Mouse (Mus musculus) ES-E14 (cell line): ENCODE results near the gene Ubxn4. TPM values are rescaled to one million over a fixed set of nuclear protein-coding genes. Genes with fewer than 3 reads are reported as not detected.
A peak's percentile ranks its signal among the peaks of the same experiment; 100 is the strongest.

Experiments used
- DNase-seq: peaks from one replicate; pipeline ENCODE4 v3.0.0-alpha.2; 2013; ENCODE audit warnings: low read depth, low spot score
- H3K27ac ChIP-seq: 2 replicates; pipeline ENCODE4 v1.5.1; 2012; ENCODE audit warnings: low read depth, mild to moderate bottlenecking, low read length, moderate library complexity, mixed read lengths; ENCODE audit not compliant: poor library complexity, insufficient read depth, severe bottlenecking
- H3K36me3 ChIP-seq: 2 replicates; pipeline ENCODE4 v1.6.1; 2012; ENCODE audit warnings: mild to moderate bottlenecking, low read length, moderate library complexity, mixed read lengths; ENCODE audit not compliant: control insufficient read depth, poor library complexity, insufficient read depth, severe bottlenecking
- H3K4me1 ChIP-seq, 2 experiments: fragments of 150-350 bp in 1 of 2; sonication (generic) in 1 of 2; 2 replicates each; pipeline ENCODE4 v1.6.1; 2012; ENCODE audit warnings: low read length in 2 of 2, mild to moderate bottlenecking in 1 of 2, mixed read lengths in 1 of 2; ENCODE audit not compliant: control insufficient read depth in 2 of 2, insufficient read depth in 2 of 2, poor library complexity in 1 of 2
- H3K4me3 ChIP-seq, 2 experiments: fragments of 150-350 bp in 1 of 2; sonication (generic) in 1 of 2; 2 replicates each; pipeline ENCODE4 v1.5.1; 2012; ENCODE audit warnings: low read length in 2 of 2, low read depth in 1 of 2, mild to moderate bottlenecking in 1 of 2, mixed read lengths in 1 of 2; ENCODE audit not compliant: insufficient read depth in 1 of 2, poor library complexity in 1 of 2, severe bottlenecking in 1 of 2
- H3K9ac ChIP-seq: 2 replicates; pipeline ENCODE4 v1.6.1; 2012; ENCODE audit warnings: low read depth, mild to moderate bottlenecking, low read length, mixed read lengths; ENCODE audit not compliant: poor library complexity, insufficient read depth, severe bottlenecking
- H3K9me3 ChIP-seq: fragments of 150-350 bp; sonication (generic); 2 replicates; pipeline ENCODE4 v1.6.1; 2012; ENCODE audit warnings: low read depth, mild to moderate bottlenecking, low read length; ENCODE audit not compliant: control insufficient read depth, insufficient read depth
- CHD2 ChIP-seq: IDR thresholded peaks from 2 replicates; pipeline ENCODE4 v1.6.1; 2014; ENCODE audit warnings: mild to moderate bottlenecking, low read depth, low read length, inconsistent platforms
- HCFC1 ChIP-seq: IDR thresholded peaks from 2 replicates; pipeline ENCODE4 v1.6.1; 2012; ENCODE audit warnings: low read length, inconsistent platforms, borderline replicate concordance; ENCODE audit not compliant: insufficient read depth
- MAFK ChIP-seq: IDR thresholded peaks from 2 replicates; pipeline ENCODE4 v1.6.1; 2014; ENCODE audit warnings: mild to moderate bottlenecking, low read depth, low read length, inconsistent platforms; ENCODE audit not compliant: insufficient read depth
- ZC3H11A ChIP-seq: IDR thresholded peaks from 2 replicates; pipeline ENCODE4 v1.6.1; 2012; ENCODE audit warnings: low read depth, mild to moderate bottlenecking, inconsistent platforms, low read length, borderline replicate concordance
- ZNF384 ChIP-seq: IDR thresholded peaks from 2 replicates; pipeline ENCODE4 v1.6.1; 2012; ENCODE audit warnings: low read depth, low read length, inconsistent platforms
- in situ Hi-C, 2 experiments: fragments of 600-800 bp; cut with MboI; formaldehyde crosslinking; loops; one replicate each; pipeline ENCODE4 v1.15.1; 2025; ENCODE audit warnings: low sequenced_read_pairs in 2 of 2, inconsistent platforms in 1 of 2; ENCODE audit not compliant: unreplicated experiment in 2 of 2
- total RNA-seq: library from RNA; depleted of rRNA; stranded (reverse); fragments of 300-350 nt; gene quantifications from 2 replicates; pipeline ENCODE4 v1.2.3, GENCODE M21; 2012

Ubxn4 gene
- total RNA-seq, 1 experiment, result 50.2 TPM

- Histone ChIP-seq H3K9me3 (no peaks in the 10 kb centered on the region), H3K27ac (no peak overlapping the region), H3K9ac (no peak overlapping the region), H3K36me3 (peaks cover 9% of the 10 kb centered on the region), H3K4me3 (no peak overlapping the region), H3K4me1 (peaks cover 0 to 2% of the 10 kb centered on the region in 2 experiments; a peak in 1 of 4 replicates)
- in situ Hi-C loops, result no loop called here
- no peak for DNase-seq
- TF ChIP-seq MAFK (no peak), ZNF384 (no peak), CHD2 (no peak), HCFC1 (no peak), ZC3H11A (no peak)
These were observed 27.0 kb downstream of the Ubxn4 start for GRCm38 (mm10) chr1:128270731-128271130.

GRCm38 (mm10) chr1:128275908-128276307, 32.1 kb downstream of the Ubxn4 start:
- in situ Hi-C loops, result loop anchor here in 1 of 2 experiments (25.0 kb wide), 1 partner anchor 561 kb away; no protein-coding TSS in a partner anchor
- H3K4me1 ChIP-seq, result no peaks in the 10 kb centered on the region
- DNase-seq, result no peak
- peaks cover 6% of the 10 kb centered on the region; the same call in 1 of the 2 replicates for H3K36me3 ChIP-seq
- H3K9ac ChIP-seq, result no peak overlapping the region
- H3K9me3 ChIP-seq, result no peaks in the 10 kb centered on the region
- H3K4me3 ChIP-seq, result no peak overlapping the region
- H3K27ac ChIP-seq, result no peak overlapping the region
- no peak for TF ChIP-seq ZC3H11A
- no peak for TF ChIP-seq ZNF384
- no peak for TF ChIP-seq CHD2
- no peak for TF ChIP-seq HCFC1
- no peak for TF ChIP-seq MAFK

GRCm38 (mm10) chr1:128278563-128278962, 34.8 kb downstream of the Ubxn4 start:
- H3K4me1 ChIP-seq, result no peaks in the 10 kb centered on the region
- TF ChIP-seq CHD2 (no peak), ZC3H11A (no peak), ZNF384 (no peak), HCFC1 (no peak), MAFK (no peak)
- no peak overlapping the region for H3K9ac ChIP-seq
- no peak overlapping the region for H3K4me3 ChIP-seq
- in situ Hi-C loops, result loop anchor here in 1 of 2 experiments (25.0 kb wide), 1 partner anchor 559 kb away; no protein-coding TSS in a partner anchor
- peaks cover 6% of the 10 kb centered on the region for H3K36me3 ChIP-seq
- H3K27ac ChIP-seq, result no peak overlapping the region
- DNase-seq, result no peak
- no peaks in the 10 kb centered on the region for H3K9me3 ChIP-seq

- no peaks in the 10 kb centered on the region for H3K9me3 ChIP-seq
- no peaks in the 10 kb centered on the region for H3K4me1 ChIP-seq
- H3K4me3 ChIP-seq, result no peak overlapping the region
- in situ Hi-C loops, result loop anchor here (10.0 to 25.0 kb wide), 2 partner anchors 543 to 556 kb away; no protein-coding TSS in a partner anchor
- DNase-seq, result no peak
- no peak overlapping the region for H3K9ac ChIP-seq
- TF ChIP-seq ZC3H11A, result no peak
- 0 out of 2 replicates have a peak, but pooled peaks have one; percentile 14 for TF ChIP-seq ZNF384
- TF ChIP-seq MAFK, result no peak
- TF ChIP-seq HCFC1, result no peak
- peaks cover 4% of the 10 kb centered on the region for H3K36me3 ChIP-seq
- H3K27ac ChIP-seq, result no peak overlapping the region
These were observed 38.0 kb downstream of the Ubxn4 start for GRCm38 (mm10) chr1:128281753-128282152.

GRCm38 (mm10) chr1:128282924-128283323, 39.2 kb downstream of the Ubxn4 start:
- in situ Hi-C loops, result loop anchor here (10.0 to 25.0 kb wide), 2 partner anchors 542 to 554 kb away; no protein-coding TSS in a partner anchor
- no peaks in the 10 kb centered on the region for H3K4me1 ChIP-seq
- no peaks in the 10 kb centered on the region for H3K9me3 ChIP-seq
- no peak for DNase-seq
- H3K27ac ChIP-seq, result no peak overlapping the region
- no peak for TF ChIP-seq CHD2
- no peak for TF ChIP-seq HCFC1
- TF ChIP-seq MAFK, result no peak
- no peak for TF ChIP-seq ZC3H11A
- no peak for TF ChIP-seq ZNF384
- no peak overlapping the region for H3K9ac ChIP-seq
- H3K36me3 ChIP-seq, result peaks cover under 1% of the 10 kb centered on the region; the same call in 1 of the 2 replicates
- H3K4me3 ChIP-seq, result no peak overlapping the region
